Mouse (Mus musculus) MEL (cell line): ENCODE data around the gene G6pc3.

ENCODE experiments used
- CTCF ChIP-seq, 3 experiments: IDR thresholded peaks in 2 of 3; conservative IDR thresholded peaks in 1 of 3; 2 replicates each; pipeline ENCODE4 v1.5.1; 2011 to 2012; ENCODE audit warnings: low read length in 3 of 3, low read depth in 2 of 3, mild to moderate bottlenecking in 2 of 3, improper control_type of control experiment in 1 of 3, inconsistent platforms in 1 of 3, mixed read lengths in 1 of 3, moderate library complexity in 1 of 3; ENCODE audit not compliant: control insufficient read depth in 1 of 3, insufficient read depth in 1 of 3, poor library complexity in 1 of 3, severe bottlenecking in 1 of 3
- ELF1 ChIP-seq: IDR thresholded peaks from 2 replicates; pipeline ENCODE4 v1.6.1; 2014; ENCODE audit warnings: low read depth, mild to moderate bottlenecking, inconsistent platforms, low read length, improper control_type of control experiment, moderate library complexity
- ETS1 ChIP-seq: IDR thresholded peaks from 2 replicates; pipeline ENCODE4 v1.6.1; 2012; ENCODE audit warnings: low read depth, mild to moderate bottlenecking, inconsistent platforms, low read length, improper control_type of control experiment, moderate library complexity
- GATA1 ChIP-seq: IDR thresholded peaks from 2 replicates; pipeline ENCODE4 v1.6.1; 2011; ENCODE audit warnings: low read depth, low read length, improper control_type of control experiment
- MAFK ChIP-seq: IDR thresholded peaks from 2 replicates; pipeline ENCODE4 v1.6.1; 2011; ENCODE audit warnings: low read depth, mild to moderate bottlenecking, low read length, improper control_type of control experiment, borderline replicate concordance
- MAX ChIP-seq: IDR thresholded peaks from 2 replicates; pipeline ENCODE4 v1.6.1; 2011; ENCODE audit warnings: low read length, improper control_type of control experiment
- MAZ ChIP-seq: IDR thresholded peaks from 2 replicates; pipeline ENCODE4 v1.6.1; 2012; ENCODE audit warnings: low read depth, mild to moderate bottlenecking, inconsistent platforms, low read length, improper control_type of control experiment
- MXI1 ChIP-seq: IDR thresholded peaks from 2 replicates; pipeline ENCODE4 v1.6.1; 2011; ENCODE audit warnings: mild to moderate bottlenecking, low read depth, low read length, improper control_type of control experiment
- NELFE ChIP-seq: IDR thresholded peaks from 2 replicates; pipeline ENCODE4 v1.6.1; 2011; ENCODE audit warnings: low read depth, low read length, improper control_type of control experiment
- POLR2A ChIP-seq, 2 experiments: IDR thresholded peaks; 2 replicates each; pipeline ENCODE4 v1.6.1; 2011 to 2012; ENCODE audit warnings: low read length in 2 of 2, mild to moderate bottlenecking in 2 of 2, control low read depth in 1 of 2, improper control_type of control experiment in 1 of 2, low read depth in 1 of 2, moderate library complexity in 1 of 2; ENCODE audit not compliant: control insufficient read depth in 1 of 2, insufficient read depth in 1 of 2, poor library complexity in 1 of 2
- TBP ChIP-seq: IDR thresholded peaks from 2 replicates; pipeline ENCODE4 v1.8.0; 2011; ENCODE audit warnings: low read depth, low read length, improper control_type of control experiment

GRCm38 (mm10) chr11:102179836-102180235, 9.6 kb upstream of the G6pc3 start:
- no peak for TF ChIP-seq POLR2A (IDR thresholded peaks at IDR 0.05; ENCODE audit: control insufficient read depth in 1 of 2, insufficient read depth in 1 of 2, low read depth in 1 of 2, low read length in 2 of 2, poor library complexity in 1 of 2)
- no peak for TF ChIP-seq GATA1
- no peak for TF ChIP-seq ETS1
- no peak for TF ChIP-seq MAFK
- TF ChIP-seq MXI1, result no peak
- no peak for TF ChIP-seq ELF1
- TF ChIP-seq NELFE, result no peak
- TF ChIP-seq MAX, result no peak
- no peak for TF ChIP-seq MAZ
- no peak for TF ChIP-seq TBP
- no peak for TF ChIP-seq CTCF (IDR thresholded peaks at IDR 0.05 in 2 of 3, conservative IDR thresholded peaks at IDR 0.05 in 1 of 3; ENCODE audit: control insufficient read depth in 1 of 3, insufficient read depth in 1 of 3, low read depth in 2 of 3, low read length in 3 of 3, poor library complexity in 1 of 3, severe bottlenecking in 1 of 3)
